Mouse (Mus musculus): ENCODE measurements around the gene Lrrc8d. TPM values are rescaled to one million over a fixed set of nuclear protein-coding genes. Genes with fewer than 3 reads are reported as not detected.

The Lrrc8d gene
- polyA plus RNA-seq, 1 experiment from 2014 or later, result 32.8 TPM

DNA sequence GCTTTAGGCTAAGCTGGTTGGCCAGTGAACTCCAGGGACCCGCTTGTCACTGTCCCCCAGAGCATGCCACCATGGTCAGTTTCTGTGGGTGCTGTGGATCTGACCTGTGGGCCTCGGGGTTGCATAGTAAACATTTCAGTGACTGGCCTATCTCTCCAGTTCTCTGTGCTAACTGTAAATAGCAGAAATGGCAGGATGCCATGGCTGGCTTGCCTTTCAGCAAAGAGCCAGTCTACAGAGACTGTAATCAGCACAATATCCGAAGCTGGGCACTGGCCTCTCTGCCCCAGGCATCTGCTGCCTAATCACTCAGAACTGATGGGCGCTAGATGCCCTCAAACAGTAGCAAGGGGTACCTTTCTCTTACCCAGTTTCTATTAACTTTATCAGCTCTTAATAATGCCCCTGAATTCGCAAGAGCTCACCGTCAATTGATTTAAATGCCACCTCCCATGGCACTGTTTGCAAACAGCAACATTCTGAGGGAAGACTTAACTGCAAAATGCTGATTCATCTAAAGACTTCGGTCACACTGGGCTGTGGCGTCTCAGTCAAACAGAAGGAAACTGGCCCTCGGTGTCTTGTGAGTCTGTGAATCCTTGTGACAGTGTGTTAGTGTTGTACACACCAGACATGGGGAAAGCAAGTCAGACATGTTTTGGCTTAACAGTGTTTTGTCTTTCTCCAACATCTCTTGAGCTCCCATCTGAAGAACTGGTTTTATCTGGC, 117.6 kb downstream of the Lrrc8d start:
- H3K9ac ChIP-seq, result no peak overlapping the region
- ATAC-seq (ENCODE audit: low FRiP score), result no peak
- H3K27ac ChIP-seq, result peak overlapping the region; percentile 61; the same call in 1 of the 2 replicates
- WGBS, result 78% methylated on average over 9 of the region's 9 CpGs
- H3K4me3 ChIP-seq, result no peak overlapping the region
- H3K27me3 ChIP-seq, result no peaks in the 10 kb centered on the region
- no peak overlapping the region for H3K4me2 ChIP-seq
- H3K4me1 ChIP-seq (replicated peaks), result peaks cover 23% of the 10 kb centered on the region
- peaks cover 11% of the 10 kb centered on the region for H3K9me3 ChIP-seq
- peaks cover 19% of the 10 kb centered on the region for H3K36me3 ChIP-seq

DNA sequence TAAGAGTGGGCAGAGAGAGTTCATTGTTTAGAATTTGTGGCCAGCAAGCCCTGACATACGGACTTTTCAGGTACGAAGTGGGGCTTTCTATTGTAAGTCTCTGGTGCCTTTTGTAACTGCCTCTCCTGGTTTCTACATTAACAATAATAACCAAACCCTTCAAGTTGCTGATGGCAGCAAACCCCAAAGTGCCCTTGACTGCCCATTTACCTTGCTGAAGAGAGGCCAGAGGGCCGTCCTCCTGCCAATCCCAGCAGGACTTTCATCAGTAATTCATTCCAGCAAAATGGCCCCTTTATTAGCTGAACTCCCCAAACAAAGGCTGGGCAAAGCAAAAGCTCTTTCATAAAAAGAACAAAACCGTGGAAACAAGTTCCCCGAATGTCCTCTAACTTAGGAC, 118.6 kb downstream of the Lrrc8d start:
- Histone ChIP-seq H3K27me3 (no peaks in the 10 kb centered on the region), H3K27ac (no peak overlapping the region), H3K4me1 (replicated peaks) (peaks cover 32% of the 10 kb centered on the region), H3K36me3 (peaks cover 9% of the 10 kb centered on the region), H3K4me3 (no peak overlapping the region), H3K9me3 (peaks cover 1% of the 10 kb centered on the region), H3K4me2 (no peak overlapping the region), H3K9ac (no peak overlapping the region)
- no peak for ATAC-seq (ENCODE audit: low FRiP score)
- 33% methylated on average over 5 of the region's 5 CpGs for WGBS

DNA sequence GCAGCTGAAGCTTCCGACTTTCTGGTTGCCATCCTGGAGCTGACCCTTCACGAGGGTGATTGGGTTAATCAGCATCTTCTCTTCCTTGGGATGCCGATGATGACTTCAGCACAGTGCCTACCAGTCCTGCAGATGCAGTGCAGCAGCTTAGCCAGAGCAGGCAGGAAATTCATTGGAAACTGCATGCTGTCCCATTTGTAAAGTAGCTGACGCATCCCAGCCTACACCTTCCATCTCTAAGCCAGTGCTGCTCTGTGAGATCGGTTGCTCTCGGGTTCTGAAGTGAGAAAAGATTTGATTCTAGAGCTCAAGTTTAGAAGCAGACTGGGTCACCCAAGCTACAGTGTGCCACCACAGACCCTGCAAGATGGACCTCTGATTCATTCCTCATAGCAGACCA, 121.6 kb downstream of the Lrrc8d start:
- Histone ChIP-seq H3K4me1 (replicated peaks) (peaks cover 35% of the 10 kb centered on the region), H3K9me3 (no peaks in the 10 kb centered on the region), H3K27ac (no peak overlapping the region), H3K4me2 (no peak overlapping the region), H3K4me3 (no peak overlapping the region), H3K27me3 (no peaks in the 10 kb centered on the region), H3K36me3 (no peaks in the 10 kb centered on the region), H3K9ac (no peak overlapping the region)
- ATAC-seq (ENCODE audit: low FRiP score), result no peak
- 83% methylated on average over 6 of the region's 6 CpGs for WGBS

DNA sequence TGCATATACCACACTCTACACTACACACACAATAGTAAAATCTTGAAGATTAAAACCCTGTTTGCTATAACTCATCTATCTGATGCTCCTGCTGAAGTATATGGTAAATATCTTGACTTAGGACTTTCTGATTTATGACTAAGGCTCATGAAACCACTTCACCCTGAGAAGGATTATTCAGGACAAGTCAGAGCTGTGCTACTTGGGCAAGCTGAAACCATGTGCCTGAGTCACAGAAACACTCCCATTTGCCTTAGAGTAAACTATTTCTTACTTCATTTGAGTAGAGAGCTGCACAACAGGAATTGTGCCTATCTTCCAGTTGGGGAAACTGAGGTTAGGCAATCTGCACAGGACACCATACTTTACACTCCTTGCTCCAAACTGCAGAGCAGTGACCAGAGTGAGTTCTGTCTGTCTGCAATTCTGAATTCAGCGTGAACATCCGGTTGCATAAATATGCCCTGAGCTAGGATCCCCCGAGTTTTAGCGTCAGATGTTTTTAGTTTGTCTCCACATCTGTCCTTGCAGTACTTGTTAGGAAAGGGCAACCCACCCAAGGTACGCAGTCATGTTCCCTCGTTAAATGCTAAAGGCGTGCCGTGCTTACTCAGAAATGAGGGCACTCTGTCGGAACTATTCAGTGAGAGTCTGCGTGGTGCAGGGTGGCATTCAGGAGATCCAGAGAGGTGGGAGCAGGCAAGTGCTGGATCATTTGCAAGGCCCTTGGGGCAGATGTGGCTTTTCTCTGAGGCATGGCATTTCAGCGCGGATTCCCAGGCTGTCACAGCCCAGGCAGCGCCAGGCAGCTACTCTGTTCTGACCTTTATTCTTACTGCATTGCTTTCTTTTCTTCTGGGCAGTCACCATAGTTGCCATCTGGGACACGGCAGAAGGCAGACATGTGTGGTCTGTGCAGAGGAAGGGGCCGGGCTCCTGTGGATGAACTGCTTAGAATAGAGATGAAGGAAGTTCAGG, 123.0 kb downstream of the Lrrc8d start:
- 46% methylated on average over 15 of the region's 15 CpGs for WGBS
- Histone ChIP-seq H3K4me3 (no peak overlapping the region), H3K27me3 (no peaks in the 10 kb centered on the region), H3K27ac (peak overlapping the region; percentile 61; the same call in 1 of the 2 replicates), H3K4me1 (replicated peaks) (peaks cover 24% of the 10 kb centered on the region), H3K4me2 (peak overlapping the region; percentile 14; the same call in 1 of the 2 replicates), H3K36me3 (no peaks in the 10 kb centered on the region), H3K9me3 (no peaks in the 10 kb centered on the region), H3K9ac (peak overlapping the region; percentile 52; the same call in 1 of the 2 replicates)
- peak; percentile 43; the same call in 1 of the 2 replicates for ATAC-seq (ENCODE audit: low FRiP score)

DNA sequence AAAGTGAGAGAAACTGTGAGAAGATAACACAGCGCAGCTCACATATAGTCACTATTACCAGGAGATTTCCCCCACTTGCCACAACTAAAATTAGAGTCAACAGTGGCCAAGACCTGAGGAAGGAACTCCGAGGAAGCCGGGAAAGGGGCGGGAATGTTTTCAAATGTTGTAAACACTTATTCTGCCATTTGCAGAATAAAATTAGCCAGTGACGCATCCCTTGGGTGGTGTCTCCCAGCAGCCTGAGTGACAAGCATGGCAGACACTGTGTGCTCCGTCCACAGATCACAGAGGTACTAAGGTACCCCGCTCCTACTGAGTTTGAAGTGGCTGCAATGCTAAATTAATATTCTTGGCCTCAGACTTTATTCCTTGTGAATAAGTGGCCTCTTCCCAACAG, 124.5 kb downstream of the Lrrc8d start:
- no peak for ATAC-seq (ENCODE audit: low FRiP score)
- H3K9ac ChIP-seq, result no peak overlapping the region
- 88% methylated on average over 7 of the region's 7 CpGs for WGBS
- H3K27ac ChIP-seq, result no peak overlapping the region
- no peaks in the 10 kb centered on the region for H3K27me3 ChIP-seq
- no peak overlapping the region for H3K4me3 ChIP-seq
- H3K36me3 ChIP-seq, result no peaks in the 10 kb centered on the region
- H3K4me1 ChIP-seq (replicated peaks), result peaks cover 13% of the 10 kb centered on the region
- H3K9me3 ChIP-seq, result no peaks in the 10 kb centered on the region
- no peak overlapping the region for H3K4me2 ChIP-seq

DNA sequence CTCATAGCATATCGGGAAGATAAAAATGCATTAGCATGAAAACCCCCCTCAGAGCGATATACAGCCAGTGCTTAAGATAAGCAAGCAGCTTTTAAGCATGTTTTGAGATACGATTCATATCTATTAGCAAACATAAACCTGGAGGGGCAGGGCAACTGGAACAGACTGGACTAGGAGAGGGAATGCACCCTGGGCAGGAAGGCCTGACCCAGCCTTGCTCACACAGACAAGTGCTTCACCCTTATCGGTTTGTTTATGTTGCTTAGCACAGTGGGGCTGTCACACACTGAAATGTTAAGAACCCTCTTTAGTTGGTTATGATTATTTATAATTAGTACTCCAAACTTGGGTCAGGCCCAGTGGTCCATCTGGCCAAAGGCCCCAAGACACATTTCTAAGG, 125.1 kb downstream of the Lrrc8d start:
- peaks cover 13% of the 10 kb centered on the region for H3K4me1 ChIP-seq (replicated peaks)
- no peak overlapping the region for H3K27ac ChIP-seq
- H3K36me3 ChIP-seq, result no peaks in the 10 kb centered on the region
- H3K9ac ChIP-seq, result no peak overlapping the region
- H3K9me3 ChIP-seq, result no peaks in the 10 kb centered on the region
- no peak for ATAC-seq (ENCODE audit: low FRiP score)
- H3K27me3 ChIP-seq, result no peaks in the 10 kb centered on the region
- WGBS, result 88% methylated on average over 4 of the region's 4 CpGs
- H3K4me3 ChIP-seq, result no peak overlapping the region
- no peak overlapping the region for H3K4me2 ChIP-seq

DNA sequence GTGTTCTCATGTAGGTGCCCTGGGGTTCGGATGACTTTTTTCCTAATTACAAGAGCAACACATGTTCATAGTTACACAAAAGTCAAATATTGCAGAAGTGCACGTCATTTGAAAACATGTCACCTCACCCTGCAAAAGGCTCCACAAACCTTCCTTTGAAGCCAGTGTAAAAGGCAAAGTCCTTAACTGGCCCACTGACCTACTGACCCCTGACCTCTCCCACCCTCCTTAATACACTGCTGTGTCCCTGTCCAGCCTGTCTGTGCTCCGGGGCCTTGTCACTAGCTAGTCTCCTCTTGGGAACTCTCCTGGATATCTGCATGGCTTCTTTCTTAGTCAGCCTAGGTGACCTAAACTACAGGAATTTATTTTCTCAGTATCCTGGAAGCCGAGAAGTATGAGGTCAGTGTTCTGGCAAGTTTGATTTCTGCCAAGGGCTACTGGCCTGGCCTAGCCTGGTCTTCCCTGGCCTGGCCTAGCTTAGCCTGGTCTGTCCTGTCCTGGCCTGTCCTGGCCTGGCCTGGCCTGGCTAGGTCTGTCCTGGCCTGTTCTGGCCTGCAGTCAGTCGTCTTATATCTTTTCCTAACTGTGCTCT, 127.2 kb downstream of the Lrrc8d start:
- no peak overlapping the region for H3K4me3 ChIP-seq
- peaks cover 13% of the 10 kb centered on the region for H3K4me1 ChIP-seq (replicated peaks)
- H3K27ac ChIP-seq, result no peak overlapping the region
- 67% methylated on average over 5 of the region's 5 CpGs for WGBS
- H3K9ac ChIP-seq, result no peak overlapping the region
- H3K4me2 ChIP-seq, result no peak overlapping the region
- no peaks in the 10 kb centered on the region for H3K36me3 ChIP-seq
- H3K9me3 ChIP-seq, result no peaks in the 10 kb centered on the region
- no peak for ATAC-seq (ENCODE audit: low FRiP score)
- no peaks in the 10 kb centered on the region for H3K27me3 ChIP-seq

DNA sequence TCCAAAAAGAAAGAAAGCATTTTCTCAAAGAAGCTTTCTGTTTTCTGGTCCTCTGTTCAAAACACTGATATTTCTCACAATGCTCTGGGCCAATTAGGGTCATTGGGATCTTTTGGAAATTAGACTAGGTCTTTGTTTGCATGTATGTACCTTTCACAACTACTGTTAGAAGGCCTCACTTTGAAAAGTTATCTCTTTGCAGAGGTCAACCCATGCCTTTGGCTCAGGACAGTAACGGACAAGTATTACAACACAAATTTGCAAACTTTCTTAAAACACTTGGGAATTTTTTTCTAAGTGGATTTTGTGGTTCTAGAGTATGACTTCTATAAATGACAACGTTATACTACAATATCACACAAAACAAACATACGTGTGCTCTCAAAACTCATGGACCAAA, 128.3 kb downstream of the Lrrc8d start:
- no peaks in the 10 kb centered on the region for H3K9me3 ChIP-seq
- H3K27ac ChIP-seq, result no peak overlapping the region
- H3K36me3 ChIP-seq, result no peaks in the 10 kb centered on the region
- no peak overlapping the region for H3K4me2 ChIP-seq
- H3K9ac ChIP-seq, result no peak overlapping the region
- no peak for ATAC-seq (ENCODE audit: low FRiP score)
- H3K4me3 ChIP-seq, result no peak overlapping the region
- peaks cover 7% of the 10 kb centered on the region for H3K4me1 ChIP-seq (replicated peaks)
- H3K27me3 ChIP-seq, result no peaks in the 10 kb centered on the region
- WGBS, result 95% methylated on average over 3 of the region's 3 CpGs

DNA sequence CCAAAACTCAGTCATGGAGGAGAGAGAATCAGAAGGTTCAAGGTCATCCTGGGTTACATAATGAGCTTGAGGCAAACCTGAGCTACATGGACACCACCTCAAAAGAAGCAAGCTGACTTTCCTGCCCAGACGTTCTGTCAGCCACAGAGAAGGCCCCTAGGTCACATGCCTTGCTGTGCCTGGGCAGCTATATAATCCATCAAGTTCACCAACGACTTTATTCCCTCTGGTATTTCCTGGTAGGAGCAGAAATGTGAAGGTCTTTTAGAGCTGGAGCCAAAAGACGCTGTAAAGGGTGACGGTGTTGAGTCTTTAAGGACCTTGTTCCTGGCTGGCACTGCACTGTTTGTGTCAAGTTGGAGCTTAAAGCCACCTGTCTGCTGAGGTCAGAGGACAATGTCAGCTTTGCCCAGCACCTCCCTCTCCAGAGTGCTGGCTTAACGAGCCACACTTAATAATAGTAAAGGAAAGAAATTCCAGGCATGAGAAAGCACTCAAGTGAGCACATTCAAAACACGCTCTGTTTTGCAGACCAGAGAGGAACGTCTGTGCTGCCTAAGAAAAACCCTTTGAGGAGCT, 129.3 kb downstream of the Lrrc8d start:
- ATAC-seq (ENCODE audit: low FRiP score), result no peak
- Histone ChIP-seq H3K27me3 (no peaks in the 10 kb centered on the region), H3K4me3 (no peak overlapping the region), H3K4me2 (no peak overlapping the region), H3K9me3 (no peaks in the 10 kb centered on the region), H3K4me1 (replicated peaks) (0 out of 2 replicates have a peak, but pooled peaks cover 3% of the 10 kb centered on the region), H3K36me3 (no peaks in the 10 kb centered on the region), H3K27ac (no peak overlapping the region), H3K9ac (no peak overlapping the region)
- WGBS, result 46% methylated on average over 7 of the region's 7 CpGs

DNA sequence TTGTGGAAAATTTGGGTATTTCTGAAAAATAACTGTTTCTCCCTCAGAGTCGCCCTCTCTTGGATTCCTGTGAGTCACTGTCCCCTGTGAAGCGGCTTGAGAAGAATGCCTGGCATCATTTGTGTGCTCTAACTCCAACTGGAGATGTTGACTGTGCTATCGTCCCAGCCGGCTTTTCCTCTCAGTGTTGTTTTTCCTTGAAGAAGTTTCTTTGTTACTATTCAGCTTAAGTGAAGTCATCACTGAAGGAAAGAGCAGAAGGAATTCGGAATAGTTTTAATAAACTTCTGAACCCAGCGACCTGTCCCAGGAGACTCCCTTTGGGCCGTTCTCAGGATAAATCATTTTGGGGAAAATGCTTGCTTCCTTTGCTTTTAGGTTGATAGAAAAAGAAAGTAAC, 132.4 kb downstream of the Lrrc8d start:
- H3K9ac ChIP-seq, result no peak overlapping the region
- no peaks in the 10 kb centered on the region for H3K27me3 ChIP-seq
- no peaks in the 10 kb centered on the region for H3K36me3 ChIP-seq
- H3K4me3 ChIP-seq, result no peak overlapping the region
- no peaks in the 10 kb centered on the region for H3K9me3 ChIP-seq
- H3K4me1 ChIP-seq (replicated peaks), result no peaks in the 10 kb centered on the region
- 76% methylated on average over 7 of the region's 7 CpGs for WGBS
- ATAC-seq (ENCODE audit: low FRiP score), result no peak
- no peak overlapping the region for H3K27ac ChIP-seq
- no peak overlapping the region for H3K4me2 ChIP-seq

DNA sequence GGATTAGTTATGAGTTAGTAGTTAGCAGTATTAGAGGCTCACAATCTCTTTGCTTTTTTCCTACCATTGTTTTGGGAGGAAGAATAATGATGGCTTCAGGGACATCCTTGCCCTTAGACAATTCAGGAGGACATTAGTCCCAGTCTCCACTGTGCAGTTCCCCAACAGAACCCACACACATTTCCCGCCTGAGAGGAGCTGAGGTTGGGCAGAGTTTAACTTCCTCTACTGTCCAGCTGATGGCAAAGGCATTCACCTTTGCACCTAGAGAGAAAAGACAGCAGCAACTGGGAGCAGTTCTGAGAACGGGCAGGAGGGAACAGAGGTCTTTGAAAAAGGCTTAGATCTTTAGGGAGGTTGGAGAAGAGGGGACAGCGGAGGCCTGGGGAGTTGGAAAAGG, 134.2 kb downstream of the Lrrc8d start:
- Histone ChIP-seq H3K4me3 (no peak overlapping the region), H3K27me3 (no peaks in the 10 kb centered on the region), H3K4me1 (replicated peaks) (peaks cover 3% of the 10 kb centered on the region; the same call in 1 of the 2 replicates), H3K9ac (no peak overlapping the region), H3K9me3 (no peaks in the 10 kb centered on the region), H3K27ac (no peak overlapping the region), H3K4me2 (no peak overlapping the region), H3K36me3 (no peaks in the 10 kb centered on the region)
- no peak for ATAC-seq (ENCODE audit: low FRiP score)
- WGBS, result 77% methylated on average over 3 of the region's 3 CpGs

DNA sequence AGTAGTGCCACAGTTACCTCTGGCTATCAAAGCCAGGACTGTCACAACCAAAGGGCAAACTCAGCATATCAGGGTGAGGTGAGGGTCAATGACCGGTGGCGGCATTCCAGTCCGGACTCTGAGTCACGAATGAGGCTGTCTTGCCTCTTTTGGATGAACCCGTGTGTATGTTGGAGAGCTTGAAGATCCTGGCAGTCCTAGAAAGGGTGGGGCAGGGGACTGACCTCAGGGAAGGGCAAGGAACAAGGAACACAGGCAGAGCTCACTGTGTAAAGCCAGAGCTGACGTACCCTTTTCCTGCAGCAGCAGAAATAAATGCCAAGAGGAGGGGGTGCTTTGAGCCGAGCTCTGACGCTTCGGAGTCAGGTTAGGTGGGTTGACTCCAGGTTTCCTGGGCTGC, 136.2 kb downstream of the Lrrc8d start:
- Histone ChIP-seq H3K9ac (no peak overlapping the region), H3K4me1 (replicated peaks) (peaks cover 3% of the 10 kb centered on the region; the same call in 1 of the 2 replicates), H3K4me2 (no peak overlapping the region), H3K4me3 (no peak overlapping the region), H3K36me3 (no peaks in the 10 kb centered on the region), H3K9me3 (no peaks in the 10 kb centered on the region), H3K27ac (no peak overlapping the region), H3K27me3 (no peaks in the 10 kb centered on the region)
- WGBS, result 81% methylated on average over 9 of the region's 9 CpGs
- ATAC-seq (ENCODE audit: low FRiP score), result no peak
